11 mouse cellular contexts compared by ENCODE assay signal in genomic region chr11:119670690-119671666, GRCm38 (mm10).
DNase-seq lines count a peak whose midpoint lies in the region; ATAC-seq and TF ChIP-seq lines count a peak whose summit lies in the region.
"Had no signal": no experiment of that assay in that cellular context is flagged by ENCODE, and none has a peak within 500 bp of the region (broad histone marks: within the 10 kb centered on the region; RNA-seq: fewer than 3 reads in every experiment).

No protein-coding gene starts in this region.

- TF ChIP-seq POLR2A in spleen, adult 2 months (IDR thresholded peaks at IDR 0.05; ENCODE audit: low read depth, low read length) = no peak

- WGBS in hindbrain, embryonic 13.5 days = 80% methylated on average over 11 of the region's 11 CpGs
- WGBS in hindbrain, postnatal 0 days = 77% methylated on average over 11 of the region's 11 CpGs
- WGBS in limb, embryonic 13.5 days = 73% methylated on average over 11 of the region's 11 CpGs
- WGBS in spleen, adult 2 months = 27% methylated on average over 11 of the region's 11 CpGs
- 82% methylated on average over 11 of the region's 11 CpGs for WGBS in forebrain, postnatal 0 days

- DNase-seq in hindbrain, postnatal 0 days (ENCODE audit: low spot score) = no peak
- peak; percentile 68 for DNase-seq in G1E (ENCODE audit: low spot score)
- peak; percentile 56 for DNase-seq in spleen, adult 2 months (ENCODE audit: low read depth in 1 of 2, low spot score in 2 of 2)
- no peak for DNase-seq in forebrain, postnatal 0 days
- DNase-seq in kidney, adult 8-10 months = no peak
- DNase-seq: cerebellum, adult 11 months had no signal

- ATAC-seq in hindbrain, embryonic 13.5 days (ENCODE audit: low FRiP score) = no peak
- ATAC-seq in hindbrain, postnatal 0 days = no peak
- ATAC-seq in G1E (ENCODE audit: extremely low read depth, insufficient number of reproducible peaks, low FRiP score, poor library complexity, severe bottlenecking) = peak; percentile 90
- no peak for ATAC-seq in limb, embryonic 13.5 days (ENCODE audit: low FRiP score, low read depth)
- no peak for ATAC-seq in forebrain, postnatal 0 days
- ATAC-seq in cerebellum, adult (ENCODE audit: insufficient number of reproducible peaks, low FRiP score, low TSS enrichment) = no peak

- peak overlapping the region; percentile 46 for H3K27ac ChIP-seq in hindbrain, embryonic 13.5 days
- no peak overlapping the region for H3K27ac ChIP-seq in hindbrain, postnatal 0 days
- no peak overlapping the region for H3K27ac ChIP-seq in limb, embryonic 13.5 days
- H3K27ac ChIP-seq in spleen, adult 2 months (ENCODE audit: insufficient read depth, low read length) = peak overlapping the region; percentile 60; the same call in 1 of the 2 replicates
- no peak overlapping the region for H3K27ac ChIP-seq in forebrain, postnatal 0 days (ENCODE audit: low read depth, low read length)
- H3K27ac ChIP-seq: forebrain, embryonic 10.5 days; heart, embryonic 13.5 days had no signal

- H3K4me3 ChIP-seq in hindbrain, embryonic 13.5 days = no peak overlapping the region
- H3K4me3 ChIP-seq in hindbrain, postnatal 0 days (ENCODE audit: low read length) = no peak overlapping the region
- peak overlapping the region; percentile 62; the same call in 1 of the 2 replicates for H3K4me3 ChIP-seq in G1E (ENCODE audit: low read depth, low read length)
- H3K4me3 ChIP-seq in limb, embryonic 13.5 days = no peak overlapping the region
- H3K4me3 ChIP-seq in spleen, adult 2 months (ENCODE audit: extremely low read depth, insufficient read depth, insufficient read length) = peak overlapping the region; percentile 29; the same call in 1 of the 2 replicates
- no peak overlapping the region for H3K4me3 ChIP-seq in forebrain, postnatal 0 days (ENCODE audit: low read depth, low read length)
- H3K4me3 ChIP-seq: forebrain, embryonic 10.5 days; heart, embryonic 13.5 days had no signal

- TF ChIP-seq CTCF in hindbrain, postnatal 0 days (IDR thresholded peaks at IDR 0.05; ENCODE audit: low read depth) = no peak
- TF ChIP-seq CTCF in G1E (IDR thresholded peaks at IDR 0.05; ENCODE audit: low read depth, low read length) = no peak
- TF ChIP-seq CTCF in spleen, adult 2 months (IDR thresholded peaks at IDR 0.05; ENCODE audit: extremely low read depth, insufficient read depth, insufficient read length, insufficient replicate concordance) = no peak
- no peak for TF ChIP-seq CTCF in forebrain, postnatal 0 days (IDR thresholded peaks at IDR 0.05; ENCODE audit: low read depth)

- H3K4me1 ChIP-seq in hindbrain, embryonic 13.5 days (replicated peaks) = peaks cover 46% of the 10 kb centered on the region
- peaks cover 5% of the 10 kb centered on the region for H3K4me1 ChIP-seq in hindbrain, postnatal 0 days (ENCODE audit: insufficient read depth, low read length)
- peaks cover 66% of the 10 kb centered on the region for H3K4me1 ChIP-seq in G1E (ENCODE audit: insufficient read depth, low read depth, low read length)
- peaks cover 29% of the 10 kb centered on the region for H3K4me1 ChIP-seq in limb, embryonic 13.5 days
- H3K4me1 ChIP-seq in spleen, adult 2 months (ENCODE audit: control insufficient read depth, insufficient read depth, insufficient read length) = peaks cover 7% of the 10 kb centered on the region; the same call in 1 of the 2 replicates
- H3K4me1 ChIP-seq in forebrain, postnatal 0 days (ENCODE audit: insufficient read depth) = no peaks in the 10 kb centered on the region

- H3K9me3 ChIP-seq in hindbrain, embryonic 13.5 days = no peaks in the 10 kb centered on the region
- H3K9me3 ChIP-seq in hindbrain, postnatal 0 days (ENCODE audit: low read length) = no peaks in the 10 kb centered on the region
- no peaks in the 10 kb centered on the region; the same call in 1 of the 2 replicates for H3K9me3 ChIP-seq in G1E (replicated peaks)
- H3K9me3 ChIP-seq in limb, embryonic 13.5 days = no peaks in the 10 kb centered on the region
- no peaks in the 10 kb centered on the region for H3K9me3 ChIP-seq in forebrain, postnatal 0 days (ENCODE audit: low read length)
- H3K9me3 ChIP-seq: forebrain, embryonic 10.5 days; heart, embryonic 13.5 days had no signal

- no peak overlapping the region for H3K4me2 ChIP-seq in hindbrain, embryonic 13.5 days
- H3K4me2 ChIP-seq in hindbrain, postnatal 0 days (ENCODE audit: low read depth, low read length) = no peak overlapping the region
- no peak overlapping the region for H3K4me2 ChIP-seq in limb, embryonic 13.5 days (replicated peaks)
- no peak overlapping the region for H3K4me2 ChIP-seq in forebrain, postnatal 0 days (ENCODE audit: low read depth)
- H3K4me2 ChIP-seq: heart, embryonic 13.5 days had no signal

- no peaks in the 10 kb centered on the region for H3K36me3 ChIP-seq in hindbrain, embryonic 13.5 days
- H3K36me3 ChIP-seq in hindbrain, postnatal 0 days (ENCODE audit: insufficient read depth, low read length) = no peaks in the 10 kb centered on the region
- peaks cover 63% of the 10 kb centered on the region for H3K36me3 ChIP-seq in G1E (replicated peaks)
- no peaks in the 10 kb centered on the region for H3K36me3 ChIP-seq in limb, embryonic 13.5 days
- H3K36me3 ChIP-seq in spleen, adult 2 months (ENCODE audit: control insufficient read depth, insufficient read depth, low read length) = no peaks in the 10 kb centered on the region
- no peaks in the 10 kb centered on the region for H3K36me3 ChIP-seq in forebrain, postnatal 0 days (ENCODE audit: insufficient read depth)

- no peaks in the 10 kb centered on the region for H3K27me3 ChIP-seq in hindbrain, embryonic 13.5 days
- no peaks in the 10 kb centered on the region for H3K27me3 ChIP-seq in hindbrain, postnatal 0 days (ENCODE audit: insufficient read depth, low read length)
- H3K27me3 ChIP-seq in G1E (ENCODE audit: insufficient read depth, low read length) = no peaks in the 10 kb centered on the region
- H3K27me3 ChIP-seq in limb, embryonic 13.5 days = no peaks in the 10 kb centered on the region
- no peaks in the 10 kb centered on the region for H3K27me3 ChIP-seq in spleen, adult 2 months (ENCODE audit: control insufficient read depth, insufficient read depth, low read length)
- H3K27me3 ChIP-seq in forebrain, postnatal 0 days (ENCODE audit: insufficient read depth, low read length) = no peaks in the 10 kb centered on the region
- H3K27me3 ChIP-seq: heart, embryonic 13.5 days had no signal

- H3K9ac ChIP-seq in hindbrain, embryonic 13.5 days = peak overlapping the region; percentile 31
- H3K9ac ChIP-seq in hindbrain, postnatal 0 days (replicated peaks; ENCODE audit: low read length) = no peak overlapping the region
- H3K9ac ChIP-seq in limb, embryonic 13.5 days = 0 out of 2 replicates have a peak overlapping the region, but pooled peaks have one; percentile 13
- H3K9ac ChIP-seq in forebrain, postnatal 0 days = no peak overlapping the region
- H3K9ac ChIP-seq: heart, embryonic 13.5 days had no signal

Comparison
In these comparisons a context has a peak if more than half of its experiments do, and no peak if none do; other contexts are left out.
1. H3K27ac ChIP-seq: peak in hindbrain, embryonic 13.5 days (single experiment) and spleen, adult 2 months (single experiment); none in hindbrain, postnatal 0 days (single experiment), limb, embryonic 13.5 days (single experiment) and forebrain, postnatal 0 days (single experiment).
2. H3K9ac ChIP-seq: peak in hindbrain, embryonic 13.5 days (single experiment) and limb, embryonic 13.5 days (single experiment); none in hindbrain, postnatal 0 days (single experiment) and forebrain, postnatal 0 days (single experiment).
3. H3K4me3 ChIP-seq: peak in G1E (single experiment) and spleen, adult 2 months (single experiment); none in hindbrain, embryonic 13.5 days (single experiment), hindbrain, postnatal 0 days (single experiment), limb, embryonic 13.5 days (single experiment) and forebrain, postnatal 0 days (single experiment).
4. DNase-seq: peak in G1E (single experiment) and spleen, adult 2 months (2 of 2); none in hindbrain, postnatal 0 days (single experiment), forebrain, postnatal 0 days (single experiment) and kidney, adult 8-10 months (0 of 2).